Mouse (Mus musculus) CH12.LX (cell line): ENCODE measurements around the gene Pml.

ENCODE experiments used
- CTCF ChIP-seq, 2 experiments: IDR thresholded peaks in 1 of 2; conservative IDR thresholded peaks in 1 of 2; 2 replicates each; pipeline ENCODE4 v1.5.1; 2011 to 2012; ENCODE audit warnings: low read depth in 2 of 2, low read length in 2 of 2, improper control_type of control experiment in 1 of 2, inconsistent platforms in 1 of 2, mild to moderate bottlenecking in 1 of 2, moderate library complexity in 1 of 2
- E2F4 ChIP-seq: IDR thresholded peaks from 2 replicates; pipeline ENCODE4 v1.6.1; 2011; ENCODE audit warnings: low read depth, low read length, improper control_type of control experiment; ENCODE audit not compliant: insufficient replicate concordance
- EP300 ChIP-seq: IDR thresholded peaks from 2 replicates; pipeline ENCODE4 v1.6.1; 2011; ENCODE audit warnings: low read length, improper control_type of control experiment
- MYC ChIP-seq: IDR thresholded peaks from 2 replicates; pipeline ENCODE4 v1.6.1; 2011; ENCODE audit warnings: low read depth, mild to moderate bottlenecking, improper control_type of control experiment, low read length
- USF1 ChIP-seq: IDR thresholded peaks from 2 replicates; pipeline ENCODE4 v1.6.1; 2014; ENCODE audit warnings: low read depth, mild to moderate bottlenecking, inconsistent platforms, low read length, improper control_type of control experiment

- TF ChIP-seq EP300 (no peak), E2F4 (no peak), USF1 (no peak), MYC (no peak), CTCF (conservative IDR thresholded peaks at IDR 0.05 in 1 of 2, IDR thresholded peaks at IDR 0.05 in 1 of 2; ENCODE audit: low read depth in 2 of 2, low read length in 2 of 2) (no peak)
These were observed 25.0 kb upstream of the Pml start for GRCm38 (mm10) chr9:58274626-58275025.
